Mouse (Mus musculus): ENCODE data around the gene Gucy2c. TPM values are rescaled to one million over a fixed set of nuclear protein-coding genes. Genes with fewer than 3 reads are reported as not detected.

Gene Gucy2c
- polyA plus RNA-seq, 1 experiment from 2014 or later, result 0.17 TPM

- Histone ChIP-seq H3K4me1 (no peaks in the 10 kb centered on the region), H3K4me2 (no peak overlapping the region), H3K27me3 (no peaks in the 10 kb centered on the region), H3K4me3 (replicated peaks) (no peak overlapping the region), H3K9ac (no peak overlapping the region), H3K9me3 (no peaks in the 10 kb centered on the region), H3K36me3 (replicated peaks) (no peaks in the 10 kb centered on the region), H3K27ac (no peak overlapping the region)
- WGBS, result 90% methylated on average over 6 of the region's 6 CpGs
- no peak for ATAC-seq (ENCODE audit: low FRiP score)
Observed at GRCm38 (mm10) chr6:136674935-136675334, 106.6 kb downstream of the Gucy2c start.

- no peaks in the 10 kb centered on the region for H3K4me1 ChIP-seq
- H3K36me3 ChIP-seq (replicated peaks), result no peaks in the 10 kb centered on the region
- no peak overlapping the region for H3K4me2 ChIP-seq
- H3K4me3 ChIP-seq (replicated peaks), result no peak overlapping the region
- H3K27ac ChIP-seq, result no peak overlapping the region
- H3K27me3 ChIP-seq, result no peaks in the 10 kb centered on the region
- WGBS, result 80% methylated on average over 7 of the region's 7 CpGs
- no peaks in the 10 kb centered on the region for H3K9me3 ChIP-seq
- no peak overlapping the region for H3K9ac ChIP-seq
- no peak for ATAC-seq (ENCODE audit: low FRiP score)
Observed at GRCm38 (mm10) chr6:136672467-136672866, 109.1 kb downstream of the Gucy2c start.

GRCm38 (mm10) chr6:136669274-136669673, 112.3 kb downstream of the Gucy2c start:
- ATAC-seq (ENCODE audit: low FRiP score), result no peak
- 41% methylated on average over 5 of the region's 5 CpGs for WGBS
- no peaks in the 10 kb centered on the region for H3K4me1 ChIP-seq

GRCm38 (mm10) chr6:136668266-136668986, 113.1 kb downstream of the Gucy2c start:
- H3K4me1 ChIP-seq, result no peaks in the 10 kb centered on the region
- WGBS, result 67% methylated on average over 14 of the region's 14 CpGs
- no peak overlapping the region for H3K4me3 ChIP-seq (replicated peaks)
- H3K4me2 ChIP-seq, result no peak overlapping the region
- H3K27ac ChIP-seq, result no peak overlapping the region
- peaks cover 8% of the 10 kb centered on the region; the same call in 1 of the 2 replicates for H3K27me3 ChIP-seq
- ATAC-seq (ENCODE audit: low FRiP score), result no peak
- no peaks in the 10 kb centered on the region for H3K9me3 ChIP-seq
- no peak overlapping the region for H3K9ac ChIP-seq
- H3K36me3 ChIP-seq (replicated peaks), result no peaks in the 10 kb centered on the region

More at GRCm38 (mm10) chr6:136669274-136669673, 112.3 kb downstream of the Gucy2c start:
- Histone ChIP-seq H3K4me3 (replicated peaks) (no peak overlapping the region), H3K27ac (no peak overlapping the region), H3K27me3 (0 out of 2 replicates have a peak, but pooled peaks cover 3% of the 10 kb centered on the region), H3K36me3 (replicated peaks) (no peaks in the 10 kb centered on the region), H3K4me2 (no peak overlapping the region), H3K9me3 (no peaks in the 10 kb centered on the region), H3K9ac (no peak overlapping the region)

- WGBS, result 16% methylated on average over 11 of the region's 11 CpGs
- 0 out of 2 replicates have a peak overlapping the region, but pooled peaks have one; percentile 29 for H3K9ac ChIP-seq
- H3K4me2 ChIP-seq, result peak overlapping the region; percentile 63
- H3K27ac ChIP-seq, result no peak overlapping the region
- no peaks in the 10 kb centered on the region for H3K36me3 ChIP-seq (replicated peaks)
- ATAC-seq (ENCODE audit: low FRiP score), result no peak
- peak overlapping the region; percentile 36; the same call in 1 of the 2 replicates for H3K4me3 ChIP-seq (replicated peaks)
- H3K4me1 ChIP-seq, result peaks cover 7% of the 10 kb centered on the region
- H3K9me3 ChIP-seq, result no peaks in the 10 kb centered on the region
- H3K27me3 ChIP-seq, result peaks cover 41% of the 10 kb centered on the region
Observed at GRCm38 (mm10) chr6:136662063-136662462, 119.5 kb downstream of the Gucy2c start.

- Histone ChIP-seq H3K9me3 (no peaks in the 10 kb centered on the region), H3K4me2 (peak within 1 kb of the TSS; percentile 63), H3K4me3 (replicated peaks) (peak within 1 kb of the TSS; percentile 36), H3K36me3 (replicated peaks) (no peaks in the 10 kb centered on the region), H3K27ac (no peak within 1 kb of the TSS), H3K27me3 (peaks cover 41% of the 10 kb centered on the region), H3K9ac (peak within 1 kb of the TSS; percentile 29; the same call in 1 of the 2 replicates), H3K4me1 (peaks cover 7% of the 10 kb centered on the region)
- WGBS, result under 1% methylated on average over 19 of the region's 19 CpGs
- ATAC-seq (ENCODE audit: low FRiP score), result no peak
Observed at GRCm38 (mm10) chr6:136661706-136662016, 119.9 kb downstream of the Gucy2c start, which contains the start of gene Plbd1. TSS of gene Plbd1 (minus strand) at chr6:136661928.

GRCm38 (mm10) chr6:136660831-136661705, 120.5 kb downstream of the Gucy2c start:
- Histone ChIP-seq H3K4me2 (peak overlapping the region; percentile 63), H3K4me3 (replicated peaks) (peak overlapping the region; percentile 36), H3K27ac (no peak overlapping the region), H3K4me1 (peaks cover 7% of the 10 kb centered on the region), H3K36me3 (replicated peaks) (no peaks in the 10 kb centered on the region), H3K9ac (peak overlapping the region; percentile 29; the same call in 1 of the 2 replicates), H3K9me3 (no peaks in the 10 kb centered on the region), H3K27me3 (peaks cover 41% of the 10 kb centered on the region)
- WGBS, result 13% methylated on average over 34 of the region's 34 CpGs
- ATAC-seq (ENCODE audit: low FRiP score), result no peak

- WGBS, result 94% methylated on average over 9 of the region's 9 CpGs
- no peak for ATAC-seq (ENCODE audit: low FRiP score)
Observed at GRCm38 (mm10) chr6:136659226-136659625, 122.3 kb downstream of the Gucy2c start.

GRCm38 (mm10) chr6:136658303-136658702, 123.3 kb downstream of the Gucy2c start:
- Histone ChIP-seq H3K4me3 (replicated peaks) (no peak overlapping the region), H3K9me3 (no peaks in the 10 kb centered on the region), H3K4me2 (no peak overlapping the region), H3K27me3 (peaks cover 33% of the 10 kb centered on the region), H3K4me1 (peaks cover 7% of the 10 kb centered on the region), H3K27ac (no peak overlapping the region), H3K36me3 (replicated peaks) (no peaks in the 10 kb centered on the region), H3K9ac (no peak overlapping the region)
- no peak for ATAC-seq (ENCODE audit: low FRiP score)
- WGBS, result 84% methylated on average over 4 of the region's 4 CpGs

More at GRCm38 (mm10) chr6:136659226-136659625, 122.3 kb downstream of the Gucy2c start:
- Histone ChIP-seq H3K36me3 (replicated peaks) (no peaks in the 10 kb centered on the region), H3K27me3 (peaks cover 38% of the 10 kb centered on the region), H3K27ac (no peak overlapping the region), H3K4me1 (peaks cover 7% of the 10 kb centered on the region), H3K4me2 (no peak overlapping the region), H3K9ac (no peak overlapping the region), H3K4me3 (replicated peaks) (no peak overlapping the region), H3K9me3 (no peaks in the 10 kb centered on the region)

- ATAC-seq (ENCODE audit: low FRiP score), result no peak
- Histone ChIP-seq H3K4me2 (no peak overlapping the region), H3K27ac (no peak overlapping the region), H3K4me3 (replicated peaks) (no peak overlapping the region), H3K27me3 (peaks cover 12% of the 10 kb centered on the region), H3K36me3 (replicated peaks) (no peaks in the 10 kb centered on the region), H3K9me3 (no peaks in the 10 kb centered on the region), H3K4me1 (no peaks in the 10 kb centered on the region), H3K9ac (no peak overlapping the region)
- WGBS, result 75% methylated on average over 11 of the region's 11 CpGs
Observed at GRCm38 (mm10) chr6:136655786-136656185, 125.8 kb downstream of the Gucy2c start.

GRCm38 (mm10) chr6:136654470-136654869, 127.1 kb downstream of the Gucy2c start:
- H3K4me2 ChIP-seq, result no peak overlapping the region
- H3K9me3 ChIP-seq, result no peaks in the 10 kb centered on the region
- H3K4me1 ChIP-seq, result no peaks in the 10 kb centered on the region
- no peak overlapping the region for H3K9ac ChIP-seq
- WGBS, result 88% methylated on average over 20 of the region's 20 CpGs
- no peaks in the 10 kb centered on the region for H3K36me3 ChIP-seq (replicated peaks)
- no peak overlapping the region for H3K4me3 ChIP-seq (replicated peaks)
- no peak overlapping the region for H3K27ac ChIP-seq
- no peak for ATAC-seq (ENCODE audit: low FRiP score)
- H3K27me3 ChIP-seq, result no peaks in the 10 kb centered on the region

- Histone ChIP-seq H3K27me3 (no peaks in the 10 kb centered on the region), H3K36me3 (replicated peaks) (no peaks in the 10 kb centered on the region), H3K9ac (no peak overlapping the region), H3K27ac (no peak overlapping the region), H3K4me1 (no peaks in the 10 kb centered on the region), H3K4me2 (no peak overlapping the region), H3K4me3 (replicated peaks) (no peak overlapping the region), H3K9me3 (no peaks in the 10 kb centered on the region)
- 72% methylated on average over 5 of the region's 5 CpGs for WGBS
- ATAC-seq (ENCODE audit: low FRiP score), result no peak
Observed at GRCm38 (mm10) chr6:136653331-136653730, 128.2 kb downstream of the Gucy2c start.

All from forebrain, embryonic 12.5 days (tissue).